Mouse (Mus musculus) kidney, embryonic 14.5 days (tissue): Measurements from ENCODE around the gene Ywhag. TPM values are rescaled to one million over a fixed set of nuclear protein-coding genes. Genes with fewer than 3 reads are reported as not detected.

Experiments used
- ATAC-seq: fragments of 200-750 bp; cut with Nextera tagmentation; 2 replicates; pipeline ENCODE4 v1.8.0; 2017; ENCODE audit warnings: moderate number of reproducible peaks, mild to moderate bottlenecking, moderate TSS enrichment, moderate library complexity; ENCODE audit not compliant: low FRiP score, low TSS enrichment
- H3K27ac ChIP-seq: fragments of 300-500 bp; sonication (generic); 2 replicates; pipeline ENCODE4 v1.5.1; 2014; ENCODE audit warnings: low read depth, mild to moderate bottlenecking, low read length, moderate library complexity, mixed read lengths
- H3K27me3 ChIP-seq: fragments of 300-500 bp; sonication (generic); 2 replicates; pipeline ENCODE4 v1.6.1; 2014; ENCODE audit warnings: mild to moderate bottlenecking, low read length; ENCODE audit not compliant: control insufficient read depth, insufficient read depth
- H3K36me3 ChIP-seq: fragments of 300-500 bp; sonication (generic); 2 replicates; pipeline ENCODE4 v1.6.1; 2014; ENCODE audit warnings: low read length, mixed read lengths; ENCODE audit not compliant: control insufficient read depth, insufficient read depth
- H3K4me1 ChIP-seq: fragments of 300-500 bp; sonication (generic); 2 replicates; pipeline ENCODE4 v1.6.1; 2014; ENCODE audit warnings: low read length, mixed read lengths; ENCODE audit not compliant: control insufficient read depth, insufficient read depth
- H3K4me2 ChIP-seq: fragments of 300-500 bp; sonication (generic); replicated peaks from 2 replicates; pipeline ENCODE4 v1.6.1; 2014; ENCODE audit warnings: low read depth, mild to moderate bottlenecking, low read length
- H3K4me3 ChIP-seq: fragments of 300-500 bp; sonication (generic); 2 replicates; pipeline ENCODE4 v1.5.1; 2014; ENCODE audit warnings: mild to moderate bottlenecking, low read length
- H3K9ac ChIP-seq: fragments of 300-500 bp; sonication (generic); 2 replicates; pipeline ENCODE4 v1.6.1; 2014; ENCODE audit warnings: low read depth, mild to moderate bottlenecking, low read length, moderate library complexity
- H3K9me3 ChIP-seq: fragments of 300-500 bp; sonication (generic); 2 replicates; pipeline ENCODE4 v1.6.1; 2016; ENCODE audit warnings: low read length; ENCODE audit not compliant: control insufficient read depth
- WGBS: fragments of 180-500 bp; shearing (Covaris S2); extraction: QIAGEN DNeasy Blood & Tissue Kit; methylation state at CpG from one replicate; pipeline ENCODE4 v1.1.7; 2014; 5-methylcytosine and 5-hydroxymethylcytosine counted together
- polyA plus RNA-seq: library from polyadenylated mRNA; unstranded; fragments of >200 nt; fragmentation: Nextera tagmentation; extraction: Ambion mirVana; gene quantifications from 2 replicates; pipeline ENCODE4 v1.2.1, GENCODE M21; 2014

Ywhag gene
- polyA plus RNA-seq, 1 experiment from 2014 or later = 90.2 TPM

GRCm38 (mm10) chr5:135957207-135957974 is 23.0 kb upstream of the Ywhag start:
- Histone ChIP-seq H3K9me3 (no peaks in the 10 kb centered on the region), H3K27ac (peak overlapping the region; percentile 90), H3K36me3 (no peaks in the 10 kb centered on the region), H3K27me3 (no peaks in the 10 kb centered on the region), H3K4me3 (peak overlapping the region; percentile 18), H3K9ac (peak overlapping the region; percentile 34), H3K4me1 (peaks cover 12% of the 10 kb centered on the region; the same call in 1 of the 2 replicates), H3K4me2 (peak overlapping the region; percentile 42)
- ATAC-seq = peak; percentile 87
- 9% methylated on average over 27 of the region's 28 CpGs for WGBS

GRCm38 (mm10) chr5:135956300-135957206 is 22.1 kb upstream of the Ywhag start:
- no peak overlapping the region for H3K4me3 ChIP-seq
- peak overlapping the region; percentile 42 for H3K4me2 ChIP-seq
- no peaks in the 10 kb centered on the region for H3K27me3 ChIP-seq
- peaks cover 9% of the 10 kb centered on the region; the same call in 1 of the 2 replicates for H3K4me1 ChIP-seq
- 83% methylated on average over 9 of the region's 9 CpGs for WGBS
- H3K9ac ChIP-seq = peak overlapping the region; percentile 34; the same call in 1 of the 2 replicates
- no peaks in the 10 kb centered on the region for H3K9me3 ChIP-seq
- H3K36me3 ChIP-seq = no peaks in the 10 kb centered on the region
- no peak for ATAC-seq
- peak overlapping the region; percentile 90 for H3K27ac ChIP-seq

- WGBS = 98% methylated on average over 2 of the region's 2 CpGs
- Histone ChIP-seq H3K4me2 (no peak overlapping the region), H3K36me3 (no peaks in the 10 kb centered on the region), H3K9me3 (no peaks in the 10 kb centered on the region), H3K4me1 (0 out of 2 replicates have a peak, but pooled peaks cover 3% of the 10 kb centered on the region), H3K27me3 (no peaks in the 10 kb centered on the region), H3K4me3 (no peak overlapping the region), H3K27ac (no peak overlapping the region), H3K9ac (no peak overlapping the region)
- no peak for ATAC-seq
These were observed 18.4 kb upstream of the Ywhag start for GRCm38 (mm10) chr5:135952830-135953229.

- H3K9me3 ChIP-seq = no peaks in the 10 kb centered on the region
- ATAC-seq = no peak
- no peaks in the 10 kb centered on the region for H3K27me3 ChIP-seq
- no peak overlapping the region for H3K4me2 ChIP-seq
- no peaks in the 10 kb centered on the region for H3K36me3 ChIP-seq
- no peak overlapping the region for H3K9ac ChIP-seq
- no peaks in the 10 kb centered on the region for H3K4me1 ChIP-seq
- 92% methylated on average over 2 of the region's 2 CpGs for WGBS
- no peak overlapping the region for H3K27ac ChIP-seq
- H3K4me3 ChIP-seq = no peak overlapping the region
These were observed 17.2 kb upstream of the Ywhag start for GRCm38 (mm10) chr5:135951660-135952059.

GRCm38 (mm10) chr5:135950710-135951412 is 16.4 kb upstream of the Ywhag start:
- no peaks in the 10 kb centered on the region for H3K9me3 ChIP-seq
- no peak overlapping the region for H3K9ac ChIP-seq
- no peak for ATAC-seq
- H3K4me2 ChIP-seq = no peak overlapping the region
- no peaks in the 10 kb centered on the region for H3K36me3 ChIP-seq
- no peak overlapping the region for H3K4me3 ChIP-seq
- no peaks in the 10 kb centered on the region for H3K4me1 ChIP-seq
- 74% methylated on average over 11 of the region's 11 CpGs for WGBS
- H3K27ac ChIP-seq = no peak overlapping the region
- H3K27me3 ChIP-seq = no peaks in the 10 kb centered on the region

GRCm38 (mm10) chr5:135946621-135947020 is 12.2 kb upstream of the Ywhag start:
- Histone ChIP-seq H3K4me2 (no peak overlapping the region), H3K9me3 (no peaks in the 10 kb centered on the region), H3K4me3 (no peak overlapping the region), H3K27ac (no peak overlapping the region), H3K9ac (no peak overlapping the region), H3K4me1 (no peaks in the 10 kb centered on the region), H3K36me3 (no peaks in the 10 kb centered on the region), H3K27me3 (no peaks in the 10 kb centered on the region)
- ATAC-seq = no peak
- WGBS = 69% methylated on average over 5 of the region's 5 CpGs

GRCm38 (mm10) chr5:135945916-135946408 is 11.5 kb upstream of the Ywhag start:
- Histone ChIP-seq H3K9me3 (no peaks in the 10 kb centered on the region), H3K9ac (no peak overlapping the region), H3K4me1 (no peaks in the 10 kb centered on the region), H3K4me2 (no peak overlapping the region), H3K36me3 (no peaks in the 10 kb centered on the region), H3K27me3 (no peaks in the 10 kb centered on the region), H3K4me3 (no peak overlapping the region), H3K27ac (no peak overlapping the region)
- ATAC-seq = no peak
- 59% methylated on average over 10 of the region's 10 CpGs for WGBS

GRCm38 (mm10) chr5:135942710-135943109 is 8.3 kb upstream of the Ywhag start:
- no peaks in the 10 kb centered on the region for H3K36me3 ChIP-seq
- no peak overlapping the region for H3K4me3 ChIP-seq
- no peak overlapping the region for H3K27ac ChIP-seq
- H3K4me2 ChIP-seq = no peak overlapping the region
- H3K27me3 ChIP-seq = no peaks in the 10 kb centered on the region
- no peak overlapping the region for H3K9ac ChIP-seq
- ATAC-seq = no peak
- 73% methylated on average over 6 of the region's 6 CpGs for WGBS
- no peaks in the 10 kb centered on the region for H3K4me1 ChIP-seq
- H3K9me3 ChIP-seq = no peaks in the 10 kb centered on the region
